Mouse (Mus musculus) embryonic fibroblast, embryonic 13.5 days (primary cell): ENCODE measurements around the gene Cacna1a.
A peak's percentile ranks its signal among the peaks of the same experiment; 100 is the strongest.

Experiments used
- CTCF ChIP-seq: IDR thresholded peaks from 2 replicates; pipeline ENCODE4 v1.5.1; 2011; ENCODE audit warnings: mild to moderate bottlenecking, control low read depth, low read length, moderate library complexity, borderline replicate concordance; ENCODE audit not compliant: insufficient read depth
- POLR2A ChIP-seq: IDR thresholded peaks from 2 replicates; pipeline ENCODE4 v1.6.1; 2011; ENCODE audit warnings: low read depth, mild to moderate bottlenecking, control low read depth, low read length, moderate library complexity

DNA sequence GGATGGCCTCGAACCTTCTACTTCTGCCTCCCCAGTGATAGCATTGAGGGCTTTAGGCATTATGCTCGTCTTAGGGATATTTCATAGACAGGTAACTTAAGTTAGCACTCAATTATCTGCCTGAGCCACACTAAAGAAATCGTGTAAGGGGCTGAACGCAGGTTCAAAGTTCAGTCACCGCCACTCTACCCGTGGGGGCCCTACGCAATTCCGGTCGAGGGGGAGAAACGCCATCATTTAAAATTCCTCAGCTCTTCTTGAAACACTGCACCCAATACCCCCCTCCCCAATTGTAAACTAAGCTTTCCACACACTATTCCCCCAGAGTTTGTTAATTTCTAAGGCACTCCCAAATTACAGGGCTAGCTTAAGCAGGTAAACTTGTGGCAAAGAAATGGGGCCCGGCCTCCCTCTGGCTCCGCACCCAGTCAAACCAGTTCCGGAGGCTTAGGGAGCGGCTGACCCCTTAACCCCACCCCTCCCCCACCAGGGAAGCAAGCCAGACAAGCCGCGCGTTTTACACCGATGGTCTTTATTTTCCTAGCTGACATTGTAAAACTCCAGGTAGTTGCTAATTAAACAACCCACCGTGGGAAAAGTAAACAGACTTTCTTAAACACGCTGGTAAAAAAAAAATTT is 272.7 kb downstream of the Cacna1a start:
- TF ChIP-seq POLR2A (peak; percentile 20; the same call in 1 of the 2 replicates), CTCF (no peak)
